In genomic region chr14:48594334-48594733, GRCm38 (mm10) we compare ENCODE assay signal across 28 mouse cellular contexts.
"Had no signal": no experiment of that assay in that cellular context is flagged by ENCODE, and none has a peak within 500 bp of the region (broad histone marks: within the 10 kb centered on the region; RNA-seq: fewer than 3 reads in every experiment).

No protein-coding gene starts in this region.

- H3K27ac ChIP-seq: heart, embryonic 13.5 days; heart, embryonic 15.5 days; hindbrain, embryonic 10.5 days; hindbrain, embryonic 14.5 days; hindbrain, embryonic 15.5 days; hindbrain, postnatal 0 days; intestine, embryonic 15.5 days; kidney, embryonic 15.5 days; kidney, postnatal 0 days; layer of hippocampus, adult 2 months; left cerebral cortex, adult 2 months had no signal

- H3K4me2 ChIP-seq: heart, embryonic 13.5 days; heart, embryonic 15.5 days; hindbrain, embryonic 12.5 days; hindbrain, embryonic 13.5 days; hindbrain, embryonic 14.5 days; hindbrain, embryonic 15.5 days; intestine, embryonic 15.5 days; kidney, embryonic 15.5 days had no signal

- H3K9ac ChIP-seq: heart, embryonic 13.5 days; heart, embryonic 15.5 days; hindbrain, embryonic 12.5 days; hindbrain, embryonic 13.5 days; hindbrain, embryonic 14.5 days; hindbrain, embryonic 15.5 days; intestine, embryonic 15.5 days; kidney, embryonic 15.5 days had no signal

- H3K4me3 ChIP-seq: heart, embryonic 13.5 days; heart, embryonic 15.5 days; hindbrain, embryonic 10.5 days; hindbrain, embryonic 12.5 days; hindbrain, embryonic 13.5 days; hindbrain, embryonic 15.5 days; intestine, embryonic 15.5 days; kidney, embryonic 15.5 days; layer of hippocampus, adult 2 months; left cerebral cortex, adult 2 months had no signal

- H3K9me3 ChIP-seq: heart, embryonic 13.5 days; heart, embryonic 15.5 days; hindbrain, embryonic 10.5 days; hindbrain, embryonic 12.5 days; hindbrain, embryonic 13.5 days; hindbrain, embryonic 15.5 days; intestine, embryonic 15.5 days; kidney, embryonic 15.5 days had no signal

- ATAC-seq: hindbrain, embryonic 16.5 days; hindbrain, postnatal 0 days; inflammation-experienced regulatory T-cells, adult 6 months; intestine, embryonic 15.5 days; intestine, embryonic 16.5 days; intestine, postnatal 0 days had no signal

- H3K4me1 ChIP-seq: intestine, embryonic 15.5 days had no signal

- DNase-seq: heart, postnatal 10 days; heart, postnatal 14 days; heart, postnatal 36 days; heart, postnatal 4 days; kidney, adult 11 months; kidney, adult 18-20 months; kidney, postnatal 10 days; kidney, postnatal 14 days; kidney, postnatal 4 days; layer of hippocampus, adult 9-11 months; layer of hippocampus, postnatal 36 days had no signal

- H3K36me3 ChIP-seq: heart, embryonic 13.5 days; heart, embryonic 15.5 days; hindbrain, embryonic 10.5 days; hindbrain, embryonic 12.5 days; hindbrain, embryonic 13.5 days; hindbrain, embryonic 15.5 days; intestine, embryonic 15.5 days; kidney, embryonic 15.5 days had no signal

- H3K27me3 ChIP-seq: heart, embryonic 13.5 days; heart, embryonic 15.5 days; hindbrain, embryonic 12.5 days; hindbrain, embryonic 15.5 days; intestine, embryonic 15.5 days; kidney, embryonic 15.5 days had no signal
